Mouse (Mus musculus): ENCODE measurements around the gene Iffo2. TPM values are rescaled to one million over a fixed set of nuclear protein-coding genes. Genes with fewer than 3 reads are reported as not detected.
A peak's percentile ranks its signal among the peaks of the same experiment; 100 is the strongest.

Iffo2 gene
- polyA plus RNA-seq, 1 experiment, result 1.2 TPM

GRCm38 (mm10) chr4:139555951-139556350, 25.6 kb downstream of the Iffo2 start:
- Histone ChIP-seq H3K36me3 (ENCODE audit: control insufficient read depth, insufficient read depth, low read length) (no peaks in the 10 kb centered on the region), H3K27me3 (ENCODE audit: control insufficient read depth, insufficient read depth, low read length) (no peaks in the 10 kb centered on the region), H3K27ac (ENCODE audit: control insufficient read depth, insufficient read depth, low read depth, low read length) (no peak overlapping the region), H3K4me3 (ENCODE audit: control insufficient read depth, low read depth, low read length) (peak overlapping the region; percentile 70), H3K4me1 (ENCODE audit: control insufficient read depth, insufficient read depth, low read length) (peaks cover 6% of the 10 kb centered on the region)
- TF ChIP-seq CTCF (IDR thresholded peaks at IDR 0.05; ENCODE audit: control insufficient read depth, insufficient read depth, insufficient replicate concordance, low read depth, low read length), result no peak

- Histone ChIP-seq H3K27ac (ENCODE audit: control insufficient read depth, insufficient read depth, low read depth, low read length) (no peak overlapping the region), H3K27me3 (ENCODE audit: control insufficient read depth, insufficient read depth, low read length) (no peaks in the 10 kb centered on the region), H3K36me3 (ENCODE audit: control insufficient read depth, insufficient read depth, low read length) (no peaks in the 10 kb centered on the region), H3K4me3 (ENCODE audit: control insufficient read depth, low read depth, low read length) (no peak overlapping the region), H3K4me1 (ENCODE audit: control insufficient read depth, insufficient read depth, low read length) (no peaks in the 10 kb centered on the region)
- TF ChIP-seq POLR2A (IDR thresholded peaks at IDR 0.05; ENCODE audit: control insufficient read depth, low read depth, low read length) (no peak), CTCF (IDR thresholded peaks at IDR 0.05; ENCODE audit: control insufficient read depth, insufficient read depth, insufficient replicate concordance, low read depth, low read length) (no peak)
Measured at GRCm38 (mm10) chr4:139568361-139568760, 38.0 kb downstream of the Iffo2 start.

GRCm38 (mm10) chr4:139570756-139571155, 40.4 kb downstream of the Iffo2 start:
- Histone ChIP-seq H3K27ac (ENCODE audit: control insufficient read depth, insufficient read depth, low read depth, low read length) (no peak overlapping the region), H3K4me3 (ENCODE audit: control insufficient read depth, low read depth, low read length) (no peak overlapping the region)
- TF ChIP-seq POLR2A (IDR thresholded peaks at IDR 0.05; ENCODE audit: control insufficient read depth, low read depth, low read length) (no peak), CTCF (IDR thresholded peaks at IDR 0.05; ENCODE audit: control insufficient read depth, insufficient read depth, insufficient replicate concordance, low read depth, low read length) (peak; percentile 15; the same call in 1 of the 2 replicates)

GRCm38 (mm10) chr4:139572928-139573512, 42.7 kb downstream of the Iffo2 start:
- Histone ChIP-seq H3K4me3 (ENCODE audit: control insufficient read depth, low read depth, low read length) (no peak overlapping the region), H3K27ac (ENCODE audit: control insufficient read depth, insufficient read depth, low read depth, low read length) (no peak overlapping the region)

More at GRCm38 (mm10) chr4:139570756-139571155, 40.4 kb downstream of the Iffo2 start:
- no peaks in the 10 kb centered on the region for H3K36me3 ChIP-seq (ENCODE audit: control insufficient read depth, insufficient read depth, low read length)
- peaks cover 8% of the 10 kb centered on the region for H3K4me1 ChIP-seq (ENCODE audit: control insufficient read depth, insufficient read depth, low read length)
- H3K27me3 ChIP-seq (ENCODE audit: control insufficient read depth, insufficient read depth, low read length), result no peaks in the 10 kb centered on the region

GRCm38 (mm10) chr4:139574156-139574798, 43.9 kb downstream of the Iffo2 start:
- no peaks in the 10 kb centered on the region for H3K27me3 ChIP-seq (ENCODE audit: control insufficient read depth, insufficient read depth, low read length)
- TF ChIP-seq POLR2A (IDR thresholded peaks at IDR 0.05; ENCODE audit: control insufficient read depth, low read depth, low read length) (peak; percentile 70), CTCF (IDR thresholded peaks at IDR 0.05; ENCODE audit: control insufficient read depth, insufficient read depth, insufficient replicate concordance, low read depth, low read length) (no peak; the same call in 1 of the 2 replicates)
- H3K36me3 ChIP-seq (ENCODE audit: control insufficient read depth, insufficient read depth, low read length), result no peaks in the 10 kb centered on the region
- no peak overlapping the region; the same call in 1 of the 2 replicates for H3K27ac ChIP-seq (ENCODE audit: control insufficient read depth, insufficient read depth, low read depth, low read length)
- H3K4me1 ChIP-seq (ENCODE audit: control insufficient read depth, insufficient read depth, low read length), result peaks cover 13% of the 10 kb centered on the region
- H3K4me3 ChIP-seq (ENCODE audit: control insufficient read depth, low read depth, low read length), result peak overlapping the region; percentile 86

More at GRCm38 (mm10) chr4:139572928-139573512, 42.7 kb downstream of the Iffo2 start:
- no peak for TF ChIP-seq CTCF (IDR thresholded peaks at IDR 0.05; ENCODE audit: control insufficient read depth, insufficient read depth, insufficient replicate concordance, low read depth, low read length)
- no peak for TF ChIP-seq POLR2A (IDR thresholded peaks at IDR 0.05; ENCODE audit: control insufficient read depth, low read depth, low read length)
- Histone ChIP-seq H3K36me3 (ENCODE audit: control insufficient read depth, insufficient read depth, low read length) (no peaks in the 10 kb centered on the region), H3K4me1 (ENCODE audit: control insufficient read depth, insufficient read depth, low read length) (peaks cover 13% of the 10 kb centered on the region), H3K27me3 (ENCODE audit: control insufficient read depth, insufficient read depth, low read length) (no peaks in the 10 kb centered on the region)

- peak overlapping the region; percentile 86 for H3K4me3 ChIP-seq (ENCODE audit: control insufficient read depth, low read depth, low read length)
- no peaks in the 10 kb centered on the region for H3K36me3 ChIP-seq (ENCODE audit: control insufficient read depth, insufficient read depth, low read length)
- H3K27me3 ChIP-seq (ENCODE audit: control insufficient read depth, insufficient read depth, low read length), result no peaks in the 10 kb centered on the region
- peaks cover 13% of the 10 kb centered on the region for H3K4me1 ChIP-seq (ENCODE audit: control insufficient read depth, insufficient read depth, low read length)
- H3K27ac ChIP-seq (ENCODE audit: control insufficient read depth, insufficient read depth, low read depth, low read length), result no peak overlapping the region
- no peak for TF ChIP-seq POLR2A (IDR thresholded peaks at IDR 0.05; ENCODE audit: control insufficient read depth, low read depth, low read length)
Measured at GRCm38 (mm10) chr4:139574799-139575672, 44.7 kb downstream of the Iffo2 start.

- H3K27me3 ChIP-seq (ENCODE audit: control insufficient read depth, insufficient read depth, low read length), result no peaks in the 10 kb centered on the region
- no peak for TF ChIP-seq POLR2A (IDR thresholded peaks at IDR 0.05; ENCODE audit: control insufficient read depth, low read depth, low read length)
- no peak for TF ChIP-seq CTCF (IDR thresholded peaks at IDR 0.05; ENCODE audit: control insufficient read depth, insufficient read depth, insufficient replicate concordance, low read depth, low read length)
- peaks cover 13% of the 10 kb centered on the region for H3K4me1 ChIP-seq (ENCODE audit: control insufficient read depth, insufficient read depth, low read length)
- H3K4me3 ChIP-seq (ENCODE audit: control insufficient read depth, low read depth, low read length), result peak overlapping the region; percentile 86
- no peak overlapping the region for H3K27ac ChIP-seq (ENCODE audit: control insufficient read depth, insufficient read depth, low read depth, low read length)
- no peaks in the 10 kb centered on the region for H3K36me3 ChIP-seq (ENCODE audit: control insufficient read depth, insufficient read depth, low read length)
Measured at GRCm38 (mm10) chr4:139575673-139576003, 45.3 kb downstream of the Iffo2 start.
